Mouse (Mus musculus): Measurements from ENCODE around the gene Mvp. TPM values are rescaled to one million over a fixed set of nuclear protein-coding genes. Genes with fewer than 3 reads are reported as not detected.

Mvp gene
- polyA plus RNA-seq, 1 experiment from 2014 or later = 12.0 TPM

DNA sequence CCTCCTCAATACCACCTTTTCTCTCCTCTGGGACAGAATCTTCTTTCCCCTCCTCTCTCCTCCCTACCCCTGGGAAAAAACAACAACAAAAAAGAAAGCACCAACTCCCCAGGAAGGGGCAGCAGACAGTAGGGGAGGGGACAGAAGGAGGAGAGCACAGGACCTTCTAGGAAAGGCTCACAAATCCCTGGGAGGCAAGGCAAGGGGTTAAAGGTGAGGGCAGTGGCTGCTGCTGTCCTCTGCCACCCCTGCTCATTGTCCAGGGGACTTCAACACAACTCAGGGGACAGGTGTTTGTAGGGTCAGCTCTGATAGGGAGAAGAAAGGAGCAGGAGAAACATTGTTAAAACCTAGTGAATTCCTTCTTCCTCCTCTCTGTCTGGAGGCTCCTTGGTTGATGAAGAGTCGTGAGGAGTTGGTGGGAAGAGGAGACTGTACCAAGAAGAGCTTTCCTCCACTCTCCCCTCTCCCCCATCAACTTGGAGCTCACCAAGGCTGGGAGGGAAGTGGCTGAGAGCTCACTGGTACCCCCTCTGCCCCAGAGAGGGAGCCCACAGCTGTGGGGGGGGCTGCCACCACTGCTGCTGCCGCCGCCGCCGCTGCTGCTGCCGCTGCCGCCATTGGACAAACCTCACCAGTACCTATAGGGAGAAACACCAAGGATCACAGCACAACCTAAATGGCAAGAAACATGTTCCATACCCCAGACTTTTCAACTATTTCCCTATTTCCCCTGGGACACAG, 8.3 kb upstream of the Mvp start:
- H3K9me3 ChIP-seq (ENCODE audit: control insufficient read depth, low read length) = no peaks in the 10 kb centered on the region
- WGBS = 87% methylated on average over 7 of the region's 7 CpGs
- H3K4me2 ChIP-seq (ENCODE audit: low read length) = 0 out of 2 replicates have a peak overlapping the region, but pooled peaks have one; percentile 96
- H3K36me3 ChIP-seq (ENCODE audit: control insufficient read depth, insufficient read depth, low read length) = peaks cover 33% of the 10 kb centered on the region
- no peak overlapping the region for H3K27ac ChIP-seq (replicated peaks in 1 of 2; ENCODE audit: control insufficient read depth in 1 of 2, insufficient read depth in 1 of 2, low read depth in 2 of 2, low read length in 2 of 2)
- no peak for ATAC-seq (ENCODE audit: insufficient number of reproducible peaks, insufficient read depth, low FRiP score, low read depth)
- peak overlapping the region; percentile 99; the same call in 1 of the 2 replicates for H3K9ac ChIP-seq (ENCODE audit: low read length)
- H3K27me3 ChIP-seq (ENCODE audit: control insufficient read depth, insufficient read depth, low read length) = no peaks in the 10 kb centered on the region
- H3K4me1 ChIP-seq (ENCODE audit: control insufficient read depth in 2 of 2, insufficient read depth in 2 of 2, low read length in 2 of 2) = peaks cover 26 to 56% of the 10 kb centered on the region in 2 experiments
- H3K4me3 ChIP-seq (ENCODE audit: control insufficient read depth in 1 of 2, insufficient read depth in 1 of 2, low read depth in 1 of 2, low read length in 2 of 2) = no peak overlapping the region

GRCm38 (mm10) chr7:127021563-127022527, 7.4 kb upstream of the Mvp start:
- Histone ChIP-seq H3K4me2 (ENCODE audit: low read length) (peak overlapping the region; percentile 85), H3K9me3 (ENCODE audit: control insufficient read depth, low read length) (no peaks in the 10 kb centered on the region), H3K27me3 (ENCODE audit: control insufficient read depth, insufficient read depth, low read length) (no peaks in the 10 kb centered on the region), H3K36me3 (ENCODE audit: control insufficient read depth, insufficient read depth, low read length) (peaks cover 31% of the 10 kb centered on the region), H3K9ac (ENCODE audit: low read length) (peak overlapping the region; percentile 72), H3K27ac (replicated peaks in 1 of 2; ENCODE audit: control insufficient read depth in 1 of 2, insufficient read depth in 1 of 2, low read depth in 2 of 2, low read length in 2 of 2) (peak overlapping the region; percentile 28 to 48; a peak in 2 of 4 replicates), H3K4me3 (ENCODE audit: control insufficient read depth in 1 of 2, insufficient read depth in 1 of 2, low read depth in 1 of 2, low read length in 2 of 2) (peak overlapping the region; percentile 49 to 63), H3K4me1 (ENCODE audit: control insufficient read depth in 2 of 2, insufficient read depth in 2 of 2, low read length in 2 of 2) (peaks cover 25 to 57% of the 10 kb centered on the region in 2 experiments)
- 42% methylated on average over 5 of the region's 5 CpGs for WGBS
- no peak for ATAC-seq (ENCODE audit: insufficient number of reproducible peaks, insufficient read depth, low FRiP score, low read depth)

DNA sequence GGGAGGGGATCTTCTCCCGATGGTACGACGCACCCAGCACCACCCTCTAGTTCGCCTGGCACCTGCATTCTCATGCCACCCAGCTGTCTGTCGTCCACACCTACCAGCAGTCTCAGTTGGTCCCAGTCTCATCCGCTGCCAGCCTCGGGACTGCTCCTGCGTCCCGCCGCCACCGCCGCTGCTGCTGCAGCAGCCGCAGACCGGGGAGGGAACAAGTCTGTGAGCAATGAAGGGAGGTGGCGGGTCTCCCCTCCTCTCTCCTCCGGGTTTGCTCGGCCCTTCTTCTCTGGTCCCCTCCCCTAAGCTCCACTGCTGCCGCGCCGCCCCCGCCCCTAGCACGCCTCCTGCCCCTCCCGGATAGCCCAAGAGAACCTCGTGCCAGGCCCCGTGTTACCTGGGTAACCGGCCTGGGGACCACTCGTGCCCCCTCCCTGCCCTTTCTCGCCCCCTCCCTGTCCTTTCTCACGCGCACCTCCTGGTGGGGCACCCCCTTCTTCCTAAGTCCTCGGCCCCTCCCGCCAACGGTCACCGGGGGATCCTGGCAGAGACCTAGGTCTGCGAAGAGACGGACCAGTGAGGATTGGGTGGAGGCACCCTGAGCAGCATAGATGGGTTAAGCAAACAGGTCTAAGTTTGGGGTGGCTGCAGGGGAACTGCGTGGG, 6.6 kb upstream of the Mvp start, which contains the start of the genes Gm42742 and Prrt2:
Gm42742 (minus strand) TSS at position 197 of the 662 bp plus-strand sequence.
Prrt2 (minus strand) TSS at position 311 of the 662 bp plus-strand sequence.
- H3K4me3 ChIP-seq (ENCODE audit: control insufficient read depth in 1 of 2, insufficient read depth in 1 of 2, low read depth in 1 of 2, low read length in 2 of 2) = peak within 1 kb of the TSS; percentile 49 to 63
- no peaks in the 10 kb centered on the region for H3K27me3 ChIP-seq (ENCODE audit: control insufficient read depth, insufficient read depth, low read length)
- H3K27ac ChIP-seq (replicated peaks in 1 of 2; ENCODE audit: control insufficient read depth in 1 of 2, insufficient read depth in 1 of 2, low read depth in 2 of 2, low read length in 2 of 2) = peak within 1 kb of the TSS; percentile 28 to 48; a peak in 2 of 4 replicates
- no peak for ATAC-seq (ENCODE audit: insufficient number of reproducible peaks, insufficient read depth, low FRiP score, low read depth)
- H3K9me3 ChIP-seq (ENCODE audit: control insufficient read depth, low read length) = no peaks in the 10 kb centered on the region
- peaks cover 25 to 57% of the 10 kb centered on the region in 2 experiments for H3K4me1 ChIP-seq (ENCODE audit: control insufficient read depth in 2 of 2, insufficient read depth in 2 of 2, low read length in 2 of 2)
- H3K36me3 ChIP-seq (ENCODE audit: control insufficient read depth, insufficient read depth, low read length) = peaks cover 31% of the 10 kb centered on the region
- H3K9ac ChIP-seq (ENCODE audit: low read length) = peak within 1 kb of the TSS; percentile 72
- peak within 1 kb of the TSS; percentile 85 for H3K4me2 ChIP-seq (ENCODE audit: low read length)
- under 1% methylated on average over 37 of the region's 37 CpGs for WGBS

- Histone ChIP-seq H3K9me3 (ENCODE audit: control insufficient read depth, low read length) (no peaks in the 10 kb centered on the region), H3K4me3 (ENCODE audit: control insufficient read depth in 1 of 2, insufficient read depth in 1 of 2, low read depth in 1 of 2, low read length in 2 of 2) (peak overlapping the region; percentile 49 to 63), H3K4me2 (ENCODE audit: low read length) (peak overlapping the region; percentile 85), H3K4me1 (ENCODE audit: control insufficient read depth in 2 of 2, insufficient read depth in 2 of 2, low read length in 2 of 2) (peaks cover 30 to 62% of the 10 kb centered on the region in 2 experiments), H3K27me3 (ENCODE audit: control insufficient read depth, insufficient read depth, low read length) (no peaks in the 10 kb centered on the region), H3K9ac (ENCODE audit: low read length) (peak overlapping the region; percentile 72), H3K36me3 (ENCODE audit: control insufficient read depth, insufficient read depth, low read length) (peaks cover 36% of the 10 kb centered on the region), H3K27ac (replicated peaks in 1 of 2; ENCODE audit: control insufficient read depth in 1 of 2, insufficient read depth in 1 of 2, low read depth in 2 of 2, low read length in 2 of 2) (0 out of 4 replicates have a peak overlapping the region, but pooled peaks of 1 of the 2 experiments have one; percentile 48)
- ATAC-seq (ENCODE audit: insufficient number of reproducible peaks, insufficient read depth, low FRiP score, low read depth) = no peak
- WGBS = 42% methylated on average over 5 of the region's 5 CpGs
Measured at GRCm38 (mm10) chr7:127020491-127020890, 6.1 kb upstream of the Mvp start.

- peak overlapping the region; percentile 72 for H3K9ac ChIP-seq (ENCODE audit: low read length)
- peak overlapping the region in 1 of 2 experiments; percentile 49; a peak in 1 of 4 replicates for H3K4me3 ChIP-seq (ENCODE audit: control insufficient read depth in 1 of 2, insufficient read depth in 1 of 2, low read depth in 1 of 2, low read length in 2 of 2)
- ATAC-seq (ENCODE audit: insufficient number of reproducible peaks, insufficient read depth, low FRiP score, low read depth) = no peak
- H3K27me3 ChIP-seq (ENCODE audit: control insufficient read depth, insufficient read depth, low read length) = no peaks in the 10 kb centered on the region
- H3K9me3 ChIP-seq (ENCODE audit: control insufficient read depth, low read length) = no peaks in the 10 kb centered on the region
- H3K27ac ChIP-seq (replicated peaks in 1 of 2; ENCODE audit: control insufficient read depth in 1 of 2, insufficient read depth in 1 of 2, low read depth in 2 of 2, low read length in 2 of 2) = no peak overlapping the region
- peaks cover 40% of the 10 kb centered on the region for H3K36me3 ChIP-seq (ENCODE audit: control insufficient read depth, insufficient read depth, low read length)
- WGBS = 67% methylated on average over 3 of the region's 3 CpGs
- peaks cover 34 to 67% of the 10 kb centered on the region in 2 experiments for H3K4me1 ChIP-seq (ENCODE audit: control insufficient read depth in 2 of 2, insufficient read depth in 2 of 2, low read length in 2 of 2)
- peak overlapping the region; percentile 85 for H3K4me2 ChIP-seq (ENCODE audit: low read length)
Measured at GRCm38 (mm10) chr7:127020031-127020430, 5.6 kb upstream of the Mvp start.

DNA sequence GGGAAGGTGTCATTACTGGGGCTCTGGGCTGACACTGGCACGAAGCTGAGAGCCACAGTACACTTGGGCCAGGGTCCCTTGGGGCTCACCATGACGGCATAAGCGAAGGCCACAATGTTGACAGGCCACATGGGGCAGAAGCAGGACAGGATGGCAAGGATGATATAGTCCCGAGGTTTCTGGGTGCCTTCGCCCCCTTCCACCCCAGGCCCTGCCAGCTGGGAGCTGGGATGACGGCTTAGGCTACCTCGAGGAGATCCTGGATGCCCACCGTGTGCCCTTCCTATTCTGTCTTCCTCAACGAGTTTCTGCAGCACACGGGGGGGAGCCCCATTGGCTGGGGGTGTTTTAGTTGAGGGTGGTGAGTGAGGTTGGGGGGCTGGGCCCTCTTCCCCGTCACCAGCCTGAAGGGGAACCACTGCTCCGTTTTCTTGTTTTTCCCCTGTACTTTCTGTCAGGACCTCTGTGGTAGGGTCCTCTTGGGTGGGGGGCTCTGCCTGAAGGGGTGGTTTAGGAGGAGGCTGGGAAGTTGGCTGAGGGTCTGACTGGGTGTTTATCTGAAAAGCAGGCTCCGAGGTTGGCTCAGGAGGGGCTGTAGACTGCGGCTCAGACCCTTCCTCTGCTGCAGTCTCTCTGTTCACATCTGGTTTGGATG, 5.0 kb upstream of the Mvp start:
- H3K9me3 ChIP-seq (ENCODE audit: control insufficient read depth, low read length) = no peaks in the 10 kb centered on the region
- no peaks in the 10 kb centered on the region for H3K27me3 ChIP-seq (ENCODE audit: control insufficient read depth, insufficient read depth, low read length)
- H3K9ac ChIP-seq (ENCODE audit: low read length) = no peak overlapping the region; the same call in 1 of the 2 replicates
- H3K4me3 ChIP-seq (ENCODE audit: control insufficient read depth in 1 of 2, insufficient read depth in 1 of 2, low read depth in 1 of 2, low read length in 2 of 2) = no peak overlapping the region
- no peak overlapping the region for H3K4me2 ChIP-seq (ENCODE audit: low read length)
- no peak overlapping the region for H3K27ac ChIP-seq (replicated peaks in 1 of 2; ENCODE audit: control insufficient read depth in 1 of 2, insufficient read depth in 1 of 2, low read depth in 2 of 2, low read length in 2 of 2)
- peaks cover 32 to 68% of the 10 kb centered on the region in 2 experiments for H3K4me1 ChIP-seq (ENCODE audit: control insufficient read depth in 2 of 2, insufficient read depth in 2 of 2, low read length in 2 of 2)
- WGBS = 80% methylated on average over 14 of the region's 14 CpGs
- no peak for ATAC-seq (ENCODE audit: insufficient number of reproducible peaks, insufficient read depth, low FRiP score, low read depth)
- H3K36me3 ChIP-seq (ENCODE audit: control insufficient read depth, insufficient read depth, low read length) = peaks cover 41% of the 10 kb centered on the region
